Mouse (Mus musculus) regulatory T cell (primary cell): ENCODE data around the gene Rnf26.

Experiments used
- in situ Hi-C: fragments of 300-600 bp; cut with MboI, MseI; formaldehyde crosslinking; loops from one replicate; pipeline ENCODE4 v1.15.1; 2025; ENCODE audit warnings: high pct_unique_total_duplicates

Gene Rnf26

DNA sequence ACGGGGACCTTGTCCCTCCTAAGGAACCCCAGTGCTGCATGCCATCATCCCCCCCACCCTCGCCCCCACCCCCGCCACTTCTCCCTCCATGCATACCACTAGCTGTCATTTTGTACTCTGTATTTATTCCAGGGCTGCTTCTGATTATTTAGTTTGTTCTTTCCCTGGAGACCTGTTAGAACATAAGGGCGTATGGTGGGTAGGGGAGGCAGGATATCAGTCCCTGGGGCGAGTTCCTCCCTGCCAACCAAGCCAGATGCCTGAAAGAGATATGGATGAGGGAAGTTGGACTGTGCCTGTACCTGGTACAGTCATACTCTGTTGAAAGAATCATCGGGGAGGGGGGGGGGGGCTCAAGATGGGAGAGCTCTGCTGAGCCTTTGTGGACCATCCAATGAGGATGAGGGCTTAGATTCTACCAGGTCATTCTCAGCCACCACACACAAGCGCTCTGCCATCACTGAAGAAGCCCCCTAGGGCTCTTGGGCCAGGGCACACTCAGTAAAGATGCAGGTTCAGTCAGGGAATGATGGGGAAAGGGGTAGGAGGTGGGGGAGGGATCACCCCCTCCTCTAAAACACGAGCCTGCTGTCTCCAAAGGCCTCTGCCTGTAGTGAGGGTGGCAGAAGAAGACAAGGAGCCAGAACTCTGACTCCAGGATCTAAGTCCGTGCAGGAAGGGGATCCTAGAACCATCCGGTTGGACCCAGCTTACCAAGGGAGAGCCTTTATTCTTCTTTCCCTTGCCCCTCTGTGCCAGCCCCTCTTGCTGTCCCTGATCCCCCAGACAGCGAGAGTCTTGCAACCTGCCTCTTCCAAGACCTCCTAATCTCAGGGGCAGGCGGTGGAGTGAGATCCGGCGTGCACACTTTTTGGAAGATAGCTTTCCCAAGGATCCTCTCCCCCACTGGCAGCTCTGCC is 65.5 kb downstream of the Rnf26 start:
- in situ Hi-C loops: loop anchor here (5.0 kb wide), 2 partner anchors 36 to 61 kb away; no protein-coding TSS in a partner anchor

GRCm38 (mm10) chr9:44047071-44047470 is 66.2 kb downstream of the Rnf26 start:
- in situ Hi-C loops: loop anchor here (5.0 kb wide), 2 partner anchors 35 to 60 kb away; no protein-coding TSS in a partner anchor

DNA sequence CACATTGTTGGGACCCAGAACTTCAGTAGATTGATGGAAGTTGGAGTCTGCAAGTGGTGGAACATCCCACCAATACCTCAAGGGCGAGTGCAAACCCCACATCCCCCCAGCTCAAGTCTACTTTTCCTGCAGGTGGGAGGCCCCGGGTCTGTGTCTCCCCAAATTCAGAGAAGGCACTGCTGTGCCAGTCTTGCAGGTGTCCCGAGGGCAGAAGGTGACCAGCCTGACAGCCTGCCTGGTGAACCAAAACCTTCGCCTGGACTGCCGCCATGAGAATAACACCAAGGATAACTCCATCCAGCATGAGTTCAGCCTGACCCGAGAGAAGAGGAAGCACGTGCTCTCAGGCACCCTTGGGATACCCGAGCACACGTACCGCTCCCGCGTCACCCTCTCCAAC is 66.9 kb downstream of the Rnf26 start:
- in situ Hi-C loops: loop anchor here (5.0 kb wide), 2 partner anchors 34 to 59 kb away; no protein-coding TSS in a partner anchor

- in situ Hi-C loops: loop anchor here (5.0 kb wide), 2 partner anchors 34 to 59 kb away; no protein-coding TSS in a partner anchor
Observed at GRCm38 (mm10) chr9:44045884-44046272, 67.4 kb downstream of the Rnf26 start.
